Mouse (Mus musculus): Measurements from ENCODE around the gene Prnd.

Prnd gene

DNA sequence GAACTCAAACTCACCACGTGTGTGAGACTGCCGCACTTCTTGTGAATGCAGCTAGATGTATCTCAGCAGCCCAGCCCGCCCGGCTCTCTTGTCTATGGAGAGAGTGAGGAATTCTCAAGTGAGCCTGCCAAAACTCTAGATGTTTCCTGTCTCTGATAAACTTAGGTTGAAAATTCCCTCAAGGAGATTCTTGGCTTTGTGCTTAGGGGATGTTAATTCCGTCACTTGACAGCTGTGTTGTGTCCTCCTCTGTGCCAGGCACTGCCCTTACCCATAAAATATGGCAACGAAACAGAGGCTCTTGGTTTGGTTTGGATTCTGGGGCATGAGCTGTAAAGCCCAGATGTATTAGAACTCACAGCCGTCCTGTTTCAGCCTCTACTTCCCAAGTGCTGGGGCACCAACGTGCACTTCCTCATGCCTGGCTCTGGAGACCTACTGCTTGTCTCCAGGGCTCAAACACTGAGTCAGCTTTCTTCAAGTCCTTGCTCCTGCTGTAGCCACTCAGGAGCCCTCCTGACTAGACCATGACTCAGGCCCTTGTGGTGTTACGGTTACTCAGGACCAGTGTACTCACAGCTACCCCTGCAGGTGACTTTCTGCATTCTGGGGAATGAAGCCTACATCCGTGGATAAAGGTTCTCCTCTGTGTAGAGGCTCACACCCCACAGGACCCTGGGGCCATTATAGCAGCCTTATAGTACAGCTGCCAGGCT lies 15.1 kb upstream of the Prnd start:
- in situ Hi-C loops (cut with MboI; ENCODE audit: low pct_unique_long_range_greater_than_20kb in 1 of 2, low sequenced_read_pairs in 2 of 2, unreplicated experiment in 1 of 2), result loop anchor here (5.0 to 25.0 kb wide), 3 partner anchors 113 to 373 kb away; partner anchors contain the start of gene Adra1d (in 1 of the 2)

DNA sequence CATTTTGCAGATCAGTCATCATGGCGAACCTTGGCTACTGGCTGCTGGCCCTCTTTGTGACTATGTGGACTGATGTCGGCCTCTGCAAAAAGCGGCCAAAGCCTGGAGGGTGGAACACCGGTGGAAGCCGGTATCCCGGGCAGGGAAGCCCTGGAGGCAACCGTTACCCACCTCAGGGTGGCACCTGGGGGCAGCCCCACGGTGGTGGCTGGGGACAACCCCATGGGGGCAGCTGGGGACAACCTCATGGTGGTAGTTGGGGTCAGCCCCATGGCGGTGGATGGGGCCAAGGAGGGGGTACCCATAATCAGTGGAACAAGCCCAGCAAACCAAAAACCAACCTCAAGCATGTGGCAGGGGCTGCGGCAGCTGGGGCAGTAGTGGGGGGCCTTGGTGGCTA lies 14.3 kb upstream of the Prnd start:
- in situ Hi-C loops (cut with MboI; ENCODE audit: low pct_unique_long_range_greater_than_20kb in 1 of 2, low sequenced_read_pairs in 2 of 2, unreplicated experiment in 1 of 2), result loop anchor here (5.0 to 25.0 kb wide), 3 partner anchors 114 to 374 kb away; partner anchors contain the start of gene Adra1d (in 1 of the 2)

DNA sequence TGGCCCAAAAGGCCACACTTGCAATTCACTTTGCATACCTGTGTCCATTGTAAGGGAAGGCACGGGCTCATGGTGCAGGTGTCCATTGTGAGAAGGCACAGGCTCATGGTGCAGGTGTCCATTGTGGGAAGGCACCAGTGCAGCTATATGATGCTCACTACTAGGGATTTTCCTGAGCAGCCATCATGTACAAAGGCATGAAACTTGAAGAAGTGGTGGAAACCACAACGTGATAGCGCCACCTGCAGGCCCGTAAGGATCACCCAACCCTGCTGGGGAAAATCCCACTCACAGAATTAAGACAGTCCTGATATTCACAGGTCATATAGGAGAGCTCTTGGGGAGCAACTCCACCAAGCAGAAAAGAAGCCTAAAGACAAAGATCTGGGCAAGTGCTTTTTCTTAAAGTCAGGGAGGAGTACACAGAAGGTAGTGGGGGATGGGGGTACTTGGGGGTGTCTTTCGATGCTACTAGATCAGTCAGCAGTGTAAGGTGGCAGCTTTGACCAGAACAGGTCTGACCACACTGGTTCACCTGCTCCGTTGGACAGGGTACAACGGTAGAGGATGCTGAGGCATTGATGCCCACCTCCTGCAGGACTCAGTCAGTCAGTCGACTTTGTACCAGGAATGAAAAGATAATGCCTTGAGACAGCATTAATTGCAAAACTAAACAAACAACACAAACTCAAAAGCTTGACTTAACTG lies 11.1 kb upstream of the Prnd start:
- in situ Hi-C loops (cut with MboI; ENCODE audit: low pct_unique_long_range_greater_than_20kb in 1 of 2, low sequenced_read_pairs in 2 of 2, unreplicated experiment in 1 of 2), result loop anchor here (5.0 to 25.0 kb wide), 3 partner anchors 117 to 377 kb away; partner anchors contain the start of gene Adra1d (in 1 of the 2)

DNA sequence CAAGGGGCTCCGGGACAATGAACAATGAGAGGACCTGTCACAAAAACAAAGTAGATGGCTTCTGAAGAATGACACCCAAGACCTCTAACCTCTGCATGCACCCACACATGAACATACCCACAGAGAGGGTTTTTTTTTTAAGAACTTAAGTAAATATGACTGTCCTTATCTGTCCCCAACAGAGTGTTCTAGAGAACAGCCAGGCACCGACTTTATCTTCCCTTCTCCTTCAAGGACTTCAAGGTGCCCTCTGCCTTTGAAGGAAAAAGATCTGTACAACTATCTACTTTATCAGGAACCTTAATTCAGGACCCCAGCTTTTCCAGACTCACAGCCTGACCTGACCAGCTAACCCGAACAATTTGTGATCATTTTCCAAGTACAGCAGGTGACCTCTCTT lies 10.2 kb upstream of the Prnd start:
- in situ Hi-C loops (cut with MboI; ENCODE audit: low pct_unique_long_range_greater_than_20kb in 1 of 2, low sequenced_read_pairs in 2 of 2, unreplicated experiment in 1 of 2), result loop anchor here in 1 of 2 experiments (25.0 kb wide), 2 partner anchors 128 to 378 kb away; partner anchors contain the start of gene Adra1d

DNA sequence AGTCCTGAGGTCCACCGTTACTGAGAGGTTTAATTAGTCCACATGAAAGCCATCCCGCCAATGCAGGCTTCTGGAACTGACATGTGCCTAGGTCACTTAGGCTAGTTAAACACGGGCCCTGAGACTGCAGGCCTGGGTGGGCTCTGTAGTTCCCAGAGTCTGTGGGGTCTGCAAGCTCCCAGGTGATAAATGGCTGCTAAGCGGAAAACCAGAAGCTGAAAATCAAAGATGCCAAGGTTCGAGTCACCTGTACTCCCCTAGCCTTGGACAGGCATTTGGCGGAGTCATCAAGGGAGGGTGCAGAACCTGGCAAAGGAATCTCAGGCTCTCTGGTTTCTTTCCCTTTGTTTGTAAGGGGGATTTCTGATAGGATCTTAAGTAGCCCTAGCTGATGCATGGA lies 9.2 kb upstream of the Prnd start:
- in situ Hi-C loops (cut with MboI; ENCODE audit: low pct_unique_long_range_greater_than_20kb in 1 of 2, low sequenced_read_pairs in 2 of 2, unreplicated experiment in 1 of 2), result loop anchor here in 1 of 2 experiments (25.0 kb wide), 2 partner anchors 129 to 379 kb away; partner anchors contain the start of gene Adra1d

DNA sequence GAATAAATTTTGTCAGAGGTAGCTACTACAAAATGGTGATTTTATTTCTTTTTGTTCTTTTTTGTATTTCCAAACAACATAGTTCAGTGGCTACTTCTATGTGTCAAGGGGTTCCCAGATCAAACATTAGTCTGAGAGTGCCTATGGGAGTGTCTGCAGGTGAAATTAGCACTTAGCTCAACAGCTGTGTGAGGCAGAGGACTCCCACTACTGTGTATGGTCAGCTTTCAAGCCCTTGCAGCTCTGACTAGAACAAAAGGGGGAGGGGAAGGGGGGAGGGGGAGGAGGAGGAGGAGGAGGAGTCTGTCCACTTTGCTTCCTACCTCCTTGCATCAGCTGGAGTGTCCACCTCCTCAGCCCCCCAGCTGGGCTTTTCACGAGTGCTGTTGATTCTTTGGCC lies 6.3 kb upstream of the Prnd start:
- in situ Hi-C loops (cut with MboI; ENCODE audit: low pct_unique_long_range_greater_than_20kb in 1 of 2, low sequenced_read_pairs in 2 of 2, unreplicated experiment in 1 of 2), result loop anchor here in 1 of 2 experiments (25.0 kb wide), 2 partner anchors 132 to 382 kb away; partner anchors contain the start of gene Adra1d

DNA sequence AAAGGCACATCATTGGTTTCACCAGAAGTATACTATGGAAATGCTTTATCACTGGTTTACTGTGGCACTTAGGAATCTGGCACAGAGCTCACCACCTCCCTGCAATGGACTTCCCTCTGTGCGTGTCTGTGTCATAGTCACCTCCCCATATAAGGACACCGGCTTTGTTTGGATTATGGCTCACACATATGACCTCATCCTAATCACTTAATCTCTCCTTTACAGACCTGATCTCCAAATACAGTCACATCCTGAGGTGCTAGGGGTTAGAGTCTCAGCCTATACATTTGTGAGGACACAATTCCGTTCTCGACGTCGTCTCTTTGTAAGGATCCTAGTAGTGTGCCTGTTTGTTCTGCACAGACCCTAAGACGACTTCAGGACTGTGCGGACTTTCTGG lies 5.4 kb upstream of the Prnd start:
- in situ Hi-C loops (cut with MboI; ENCODE audit: low pct_unique_long_range_greater_than_20kb in 1 of 2, low sequenced_read_pairs in 2 of 2, unreplicated experiment in 1 of 2), result loop anchor here in 1 of 2 experiments (25.0 kb wide), 2 partner anchors 133 to 383 kb away; partner anchors contain the start of gene Adra1d

DNA sequence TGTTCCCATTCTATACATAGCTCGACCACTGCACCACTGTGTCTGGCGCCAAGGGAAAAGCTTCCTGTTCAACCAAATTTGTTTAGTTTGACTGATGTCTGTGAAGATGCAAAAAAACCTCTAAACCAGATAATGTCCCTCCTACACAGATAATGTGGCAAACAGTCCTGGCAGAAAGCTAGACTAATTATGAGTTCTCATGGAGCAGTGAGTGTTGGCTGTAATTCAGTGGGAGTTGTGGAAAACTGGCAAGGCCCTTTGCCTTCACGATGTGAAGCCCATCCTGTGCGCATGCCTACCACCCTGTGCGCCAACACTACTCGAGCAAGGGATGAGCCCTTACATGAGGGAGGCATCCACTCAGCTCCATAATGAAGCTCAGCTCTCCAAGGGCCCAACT lies 4.9 kb upstream of the Prnd start:
- in situ Hi-C loops (cut with MboI; ENCODE audit: low pct_unique_long_range_greater_than_20kb in 1 of 2, low sequenced_read_pairs in 2 of 2, unreplicated experiment in 1 of 2), result loop anchor here in 1 of 2 experiments (25.0 kb wide), 2 partner anchors 133 to 383 kb away; partner anchors contain the start of gene Adra1d

DNA sequence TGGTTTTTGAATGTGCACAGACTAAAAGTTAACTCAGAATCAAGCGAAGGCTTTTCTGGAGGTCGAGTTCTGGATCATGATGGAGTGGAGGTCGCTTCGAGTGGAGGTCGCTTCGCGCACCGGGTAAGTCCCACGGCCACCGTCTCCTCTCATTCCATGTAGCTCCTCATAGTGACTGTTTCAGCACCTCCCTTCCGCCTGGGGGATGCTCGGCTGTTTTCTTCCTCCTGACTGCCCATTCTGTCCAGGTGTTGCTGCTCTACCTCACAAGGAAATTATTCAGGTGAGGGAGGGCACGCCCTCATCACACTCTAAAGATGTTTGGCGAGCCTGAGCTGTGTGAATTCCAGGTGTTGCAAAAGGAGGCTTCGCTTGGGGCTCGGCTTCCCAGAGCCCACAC lies 4.3 kb upstream of the Prnd start:
- in situ Hi-C loops (cut with MboI; ENCODE audit: low pct_unique_long_range_greater_than_20kb in 1 of 2, low sequenced_read_pairs in 2 of 2, unreplicated experiment in 1 of 2), result loop anchor here in 1 of 2 experiments (25.0 kb wide), 2 partner anchors 134 to 384 kb away; partner anchors contain the start of gene Adra1d

DNA sequence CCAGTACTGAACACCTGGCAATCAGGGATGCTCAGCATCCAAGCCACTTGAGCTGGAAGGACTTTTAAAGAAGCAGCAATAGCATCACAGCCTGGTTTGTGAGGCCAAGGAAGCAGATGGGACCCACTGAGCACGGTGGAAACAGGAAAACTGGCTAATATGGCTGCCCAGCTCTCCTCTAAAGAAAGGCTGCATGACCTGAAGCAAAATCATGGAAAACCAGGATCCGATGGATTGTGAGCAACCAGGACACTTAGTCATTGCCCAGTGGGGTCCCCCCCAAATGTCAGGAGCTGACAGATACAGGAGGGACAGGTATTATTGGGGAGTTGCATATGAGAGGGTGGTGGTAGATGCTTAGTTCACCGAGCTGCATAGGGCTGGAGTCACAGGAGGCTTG lies 2.5 kb upstream of the Prnd start:
- in situ Hi-C loops (cut with MboI; ENCODE audit: low pct_unique_long_range_greater_than_20kb in 1 of 2, low sequenced_read_pairs in 2 of 2, unreplicated experiment in 1 of 2), result loop anchor here in 1 of 2 experiments (25.0 kb wide), 2 partner anchors 136 to 386 kb away; partner anchors contain the start of gene Adra1d

DNA sequence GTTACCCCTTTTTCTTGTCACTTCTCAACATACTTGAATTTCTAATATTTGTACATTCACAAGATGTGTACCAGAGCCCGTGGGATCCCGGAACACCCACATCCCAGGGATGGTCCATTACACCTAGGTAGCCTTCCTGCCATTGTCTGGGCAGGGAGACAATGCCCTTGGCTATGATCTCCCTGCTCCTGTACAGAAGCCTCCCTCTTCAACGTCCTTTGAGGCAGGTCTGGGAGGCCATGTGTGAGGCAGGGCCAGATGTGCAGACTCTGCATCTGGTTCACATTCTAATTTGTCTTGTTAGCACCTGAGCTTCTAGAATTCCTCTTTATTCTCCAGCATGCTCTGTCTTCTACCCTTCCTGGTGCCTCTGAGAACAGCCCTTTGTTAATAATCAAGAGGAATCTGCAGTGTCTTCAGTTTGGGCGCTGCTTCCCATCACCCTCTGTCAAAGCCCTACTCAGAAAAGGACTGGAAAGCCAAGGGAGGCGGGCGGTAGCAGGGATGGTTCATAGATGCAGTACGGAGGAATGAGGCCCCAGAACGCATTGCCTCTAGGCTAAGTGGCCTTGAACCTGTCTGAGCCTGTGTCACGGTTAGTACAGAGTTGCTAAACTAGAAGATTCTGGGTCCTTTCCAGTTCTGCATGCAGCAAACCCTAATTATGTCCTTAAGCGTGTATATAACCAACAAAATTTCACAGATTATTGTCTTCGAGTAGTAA lies 1.6 kb upstream of the Prnd start:
- in situ Hi-C loops (cut with MboI; ENCODE audit: low pct_unique_long_range_greater_than_20kb in 1 of 2, low sequenced_read_pairs in 2 of 2, unreplicated experiment in 1 of 2), result loop anchor here in 1 of 2 experiments (25.0 kb wide), 2 partner anchors 137 to 387 kb away; partner anchors contain the start of gene Adra1d

DNA sequence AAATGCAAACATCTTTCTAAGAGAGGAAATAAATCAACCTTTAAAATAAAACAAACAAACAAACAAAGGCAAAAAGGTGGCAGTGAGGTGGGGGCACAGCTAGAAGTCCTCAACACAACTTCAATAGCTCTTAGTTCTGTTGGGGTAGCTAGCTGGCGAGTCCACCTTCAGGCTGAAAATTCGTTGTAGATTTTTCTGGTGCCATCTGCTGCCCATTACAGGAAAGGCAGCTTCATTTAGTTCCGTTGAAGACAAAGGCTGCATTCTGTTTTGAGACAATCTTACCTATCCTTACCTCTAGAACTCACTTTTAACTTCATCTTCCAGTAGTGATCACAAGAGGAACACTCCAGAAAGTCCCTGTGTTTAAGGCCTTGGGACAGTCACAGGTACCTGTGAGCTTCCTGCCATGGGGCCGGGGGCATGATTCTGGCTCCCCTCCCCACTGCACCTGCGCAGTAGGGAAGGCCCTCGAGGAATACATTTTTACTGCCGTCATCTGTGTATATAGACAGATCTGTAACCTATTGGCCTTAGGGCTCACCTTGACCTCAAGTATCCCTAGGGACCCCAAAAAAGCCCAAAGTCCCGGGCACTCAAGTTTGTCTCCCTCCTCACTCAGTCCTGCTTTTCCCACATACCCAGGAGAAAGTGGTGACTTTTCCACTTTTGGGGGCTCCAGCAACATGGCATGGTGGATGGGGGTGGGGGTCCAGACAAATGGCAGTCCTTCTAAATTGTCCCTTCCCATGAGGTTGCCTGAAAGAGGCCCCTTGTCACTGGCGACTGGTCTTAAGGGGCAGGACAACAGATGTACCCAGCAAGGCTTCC lies 679 bp upstream of the Prnd start:
- in situ Hi-C loops (cut with MboI; ENCODE audit: low pct_unique_long_range_greater_than_20kb in 1 of 2, low sequenced_read_pairs in 2 of 2, unreplicated experiment in 1 of 2), result loop anchor here (10.0 to 25.0 kb wide), 3 partner anchors 138 to 405 kb away; partner anchors contain the start of gene Adra1d (in 1 of the 2)

DNA sequence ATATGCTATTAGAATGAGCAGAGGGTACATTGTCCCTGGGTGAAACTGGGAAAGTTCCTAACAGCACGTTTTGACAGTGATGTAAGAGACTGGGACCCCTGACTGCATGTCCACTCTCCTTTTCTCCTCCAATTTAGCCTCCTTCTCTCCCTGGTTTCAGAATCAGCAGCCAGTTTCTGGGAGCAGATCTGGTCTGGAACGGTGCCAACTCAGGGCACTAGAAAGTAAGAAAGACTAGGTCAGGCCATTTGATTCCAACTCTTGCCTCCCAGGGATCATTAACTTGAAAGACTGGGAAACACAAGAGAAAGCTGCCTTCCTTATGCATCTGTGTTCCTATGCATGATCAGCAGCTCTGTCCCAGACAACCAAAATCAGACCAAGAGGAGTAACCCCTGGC lies 1.8 kb downstream of the Prnd start:
- in situ Hi-C loops (cut with MboI; ENCODE audit: low pct_unique_long_range_greater_than_20kb in 1 of 2, low sequenced_read_pairs in 2 of 2, unreplicated experiment in 1 of 2), result loop anchor here in 1 of 2 experiments (10.0 kb wide), 1 partner anchor 408 kb away; no protein-coding TSS in a partner anchor

DNA sequence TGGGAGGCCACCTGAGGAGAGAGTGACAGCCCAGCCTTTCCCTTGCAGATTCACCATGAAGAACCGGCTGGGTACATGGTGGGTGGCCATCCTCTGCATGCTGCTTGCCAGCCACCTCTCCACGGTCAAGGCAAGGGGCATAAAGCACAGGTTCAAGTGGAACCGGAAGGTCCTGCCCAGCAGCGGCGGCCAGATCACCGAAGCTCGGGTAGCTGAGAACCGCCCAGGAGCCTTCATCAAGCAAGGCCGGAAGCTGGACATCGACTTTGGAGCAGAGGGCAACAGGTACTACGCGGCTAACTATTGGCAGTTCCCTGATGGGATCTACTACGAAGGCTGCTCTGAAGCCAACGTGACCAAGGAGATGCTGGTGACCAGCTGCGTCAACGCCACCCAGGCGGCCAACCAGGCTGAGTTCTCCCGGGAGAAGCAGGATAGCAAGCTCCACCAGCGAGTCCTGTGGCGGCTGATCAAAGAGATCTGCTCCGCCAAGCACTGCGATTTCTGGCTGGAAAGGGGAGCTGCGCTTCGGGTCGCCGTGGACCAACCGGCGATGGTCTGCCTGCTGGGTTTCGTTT lies 2.4 kb downstream of the Prnd start:
- in situ Hi-C loops (cut with MboI; ENCODE audit: low pct_unique_long_range_greater_than_20kb in 1 of 2, low sequenced_read_pairs in 2 of 2, unreplicated experiment in 1 of 2), result loop anchor here in 1 of 2 experiments (10.0 kb wide), 1 partner anchor 408 kb away; no protein-coding TSS in a partner anchor

DNA sequence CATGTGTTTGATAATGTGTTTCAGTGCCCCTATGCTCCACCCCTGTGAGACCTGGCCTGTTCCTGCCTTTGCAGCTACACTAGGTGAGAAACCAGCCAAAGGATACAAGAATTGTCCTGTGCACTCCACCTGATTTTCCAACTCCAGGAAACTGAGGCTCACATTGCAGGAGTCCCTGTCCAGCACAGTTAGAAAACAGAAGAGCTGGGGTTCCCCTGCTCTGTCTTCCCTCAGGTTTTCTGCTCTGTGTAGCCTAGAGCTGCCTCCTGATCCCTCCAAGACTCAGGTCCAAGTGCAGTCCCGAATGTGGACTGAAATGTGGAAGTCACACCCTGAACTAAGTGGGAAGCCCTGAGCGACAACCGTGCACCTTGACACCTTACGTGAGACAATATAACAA lies 3.0 kb downstream of the Prnd start:
- in situ Hi-C loops (cut with MboI; ENCODE audit: low pct_unique_long_range_greater_than_20kb in 1 of 2, low sequenced_read_pairs in 2 of 2, unreplicated experiment in 1 of 2), result loop anchor here in 1 of 2 experiments (10.0 kb wide), 1 partner anchor 409 kb away; no protein-coding TSS in a partner anchor

DNA sequence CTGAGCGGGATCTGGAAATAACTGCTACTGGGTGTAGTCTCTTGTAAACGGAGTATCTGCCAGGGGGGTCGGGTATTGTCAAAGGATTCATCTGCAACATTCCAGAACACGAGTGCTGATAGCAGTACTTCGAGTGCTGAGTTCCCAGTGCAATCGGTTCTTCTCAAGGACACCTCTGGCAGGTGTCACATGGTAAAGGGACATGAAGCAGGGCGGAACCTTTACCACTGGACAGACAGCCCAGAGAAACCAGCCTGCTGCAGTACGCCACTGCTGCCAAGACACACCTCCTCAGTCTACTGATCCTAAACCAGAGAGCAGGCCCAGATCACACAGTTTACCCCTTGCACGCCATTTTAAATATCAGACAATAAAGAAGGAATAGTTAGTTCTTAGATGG lies 4.2 kb downstream of the Prnd start:
- in situ Hi-C loops (cut with MboI; ENCODE audit: low pct_unique_long_range_greater_than_20kb in 1 of 2, low sequenced_read_pairs in 2 of 2, unreplicated experiment in 1 of 2), result loop anchor here in 1 of 2 experiments (10.0 kb wide), 1 partner anchor 410 kb away; no protein-coding TSS in a partner anchor

DNA sequence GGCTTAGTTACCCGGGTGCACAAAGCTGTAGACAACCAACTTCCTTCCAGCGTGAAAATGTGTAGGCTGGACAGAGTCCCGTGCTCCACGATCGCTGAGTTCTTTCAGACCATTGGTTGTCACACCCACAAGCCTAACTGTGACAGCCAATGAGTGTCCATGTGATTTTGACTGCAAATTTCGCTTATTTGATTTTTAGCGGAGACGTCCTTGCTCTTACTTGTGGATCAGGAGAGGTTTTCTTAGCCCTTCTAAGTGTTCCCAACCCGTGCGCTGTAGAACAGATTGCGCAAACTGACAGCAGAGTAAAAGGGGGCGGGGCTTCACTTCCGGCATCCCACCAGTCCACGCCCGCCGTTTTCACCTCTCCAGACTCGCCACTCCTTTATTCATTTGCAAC lies 4.6 kb downstream of the Prnd start:
- in situ Hi-C loops (cut with MboI; ENCODE audit: low pct_unique_long_range_greater_than_20kb in 1 of 2, low sequenced_read_pairs in 2 of 2, unreplicated experiment in 1 of 2), result loop anchor here in 1 of 2 experiments (10.0 kb wide), 1 partner anchor 410 kb away; no protein-coding TSS in a partner anchor
